Mouse (Mus musculus) lung, postnatal 0 days (tissue): ENCODE data around the gene Filip1l. TPM values are rescaled to one million over a fixed set of nuclear protein-coding genes. Genes with fewer than 3 reads are reported as not detected.

Source experiments
- ATAC-seq: fragments of 200-750 bp; cut with Nextera tagmentation; 2 replicates; pipeline ENCODE4 v1.8.0; 2017; ENCODE audit warnings: moderate library complexity
- DNase-seq: peaks from one replicate; pipeline ENCODE4 v3.0.0-alpha.2; 2016; ENCODE audit warnings: low spot score
- H3K27ac ChIP-seq: fragments of 300-500 bp; sonication (generic); 2 replicates; pipeline ENCODE4 v1.5.1; 2014; ENCODE audit warnings: antibody characterized with exemption, mild to moderate bottlenecking, low read length, mixed read lengths
- H3K27me3 ChIP-seq: fragments of 300-500 bp; sonication (generic); replicated peaks from 2 replicates; pipeline ENCODE4 v1.6.1; 2014; ENCODE audit warnings: low read length, mixed read lengths; ENCODE audit not compliant: insufficient read depth
- H3K36me3 ChIP-seq: fragments of 300-500 bp; sonication (generic); 2 replicates; pipeline ENCODE4 v1.6.1; 2014; ENCODE audit warnings: low read length, mixed read lengths; ENCODE audit not compliant: insufficient read depth
- H3K4me1 ChIP-seq: fragments of 300-500 bp; sonication (generic); 2 replicates; pipeline ENCODE4 v1.6.1; 2014; ENCODE audit warnings: antibody characterized with exemption, low read depth, low read length, mixed read lengths; ENCODE audit not compliant: insufficient read depth
- H3K4me2 ChIP-seq: fragments of 300-500 bp; sonication (generic); replicated peaks from 2 replicates; pipeline ENCODE4 v1.6.1; 2014; ENCODE audit warnings: low read depth, mild to moderate bottlenecking, low read length, moderate library complexity, mixed read lengths
- H3K4me3 ChIP-seq: fragments of 300-500 bp; sonication (generic); 2 replicates; pipeline ENCODE4 v1.5.1; 2014; ENCODE audit warnings: low read depth, low read length
- H3K9ac ChIP-seq: fragments of 300-500 bp; sonication (generic); replicated peaks from 2 replicates; pipeline ENCODE4 v1.6.1; 2014; ENCODE audit warnings: low read depth, mild to moderate bottlenecking
- H3K9me3 ChIP-seq: fragments of 300-500 bp; sonication (generic); 2 replicates; pipeline ENCODE4 v1.6.1; 2016; ENCODE audit warnings: low read length, mixed read lengths
- CTCF ChIP-seq: IDR thresholded peaks from 2 replicates; pipeline ENCODE4 v1.5.1; 2016; ENCODE audit warnings: antibody characterized with exemption, mild to moderate bottlenecking
- EP300 ChIP-seq: IDR thresholded peaks from 2 replicates; pipeline ENCODE4 v1.6.1; 2016; ENCODE audit warnings: antibody characterized with exemption, mild to moderate bottlenecking, control low read depth
- WGBS: fragments of 180-500 bp; shearing (Covaris S2); extraction: QIAGEN DNeasy Blood & Tissue Kit; methylation state at CpG from one replicate; pipeline ENCODE4 v1.1.7; 2014; 5-methylcytosine and 5-hydroxymethylcytosine counted together
- polyA plus RNA-seq: library from polyadenylated mRNA; unstranded; fragments of >200 nt; fragmentation: Nextera tagmentation; extraction: Ambion mirVana; gene quantifications from 2 replicates; pipeline ENCODE4 v1.2.1, GENCODE M21; 2015

Gene Filip1l
- polyA plus RNA-seq, 1 experiment from 2014 or later: 41.6 TPM

GRCm38 (mm10) chr16:57330111-57330510, 22.8 kb upstream of the Filip1l start:
- Histone ChIP-seq H3K36me3 (no peaks in the 10 kb centered on the region), H3K9me3 (no peaks in the 10 kb centered on the region), H3K4me3 (no peak overlapping the region), H3K4me2 (no peak overlapping the region), H3K27ac (no peak overlapping the region), H3K27me3 (no peaks in the 10 kb centered on the region), H3K4me1 (no peaks in the 10 kb centered on the region; the same call in 1 of the 2 replicates), H3K9ac (no peak overlapping the region)
- 59% methylated on average over 2 of the region's 2 CpGs for WGBS
- ATAC-seq: no peak
- peak; percentile 49 for DNase-seq
- TF ChIP-seq CTCF (no peak), EP300 (no peak)

GRCm38 (mm10) chr16:57332301-57332700, 20.6 kb upstream of the Filip1l start:
- Histone ChIP-seq H3K27me3 (no peaks in the 10 kb centered on the region), H3K9me3 (no peaks in the 10 kb centered on the region), H3K27ac (no peak overlapping the region), H3K9ac (no peak overlapping the region), H3K4me2 (no peak overlapping the region), H3K4me3 (no peak overlapping the region), H3K4me1 (no peaks in the 10 kb centered on the region; the same call in 1 of the 2 replicates), H3K36me3 (no peaks in the 10 kb centered on the region)
- ATAC-seq: no peak
- no peak for TF ChIP-seq CTCF
- no peak for TF ChIP-seq EP300
- DNase-seq: no peak
- 65% methylated on average over 7 of the region's 7 CpGs for WGBS

DNA sequence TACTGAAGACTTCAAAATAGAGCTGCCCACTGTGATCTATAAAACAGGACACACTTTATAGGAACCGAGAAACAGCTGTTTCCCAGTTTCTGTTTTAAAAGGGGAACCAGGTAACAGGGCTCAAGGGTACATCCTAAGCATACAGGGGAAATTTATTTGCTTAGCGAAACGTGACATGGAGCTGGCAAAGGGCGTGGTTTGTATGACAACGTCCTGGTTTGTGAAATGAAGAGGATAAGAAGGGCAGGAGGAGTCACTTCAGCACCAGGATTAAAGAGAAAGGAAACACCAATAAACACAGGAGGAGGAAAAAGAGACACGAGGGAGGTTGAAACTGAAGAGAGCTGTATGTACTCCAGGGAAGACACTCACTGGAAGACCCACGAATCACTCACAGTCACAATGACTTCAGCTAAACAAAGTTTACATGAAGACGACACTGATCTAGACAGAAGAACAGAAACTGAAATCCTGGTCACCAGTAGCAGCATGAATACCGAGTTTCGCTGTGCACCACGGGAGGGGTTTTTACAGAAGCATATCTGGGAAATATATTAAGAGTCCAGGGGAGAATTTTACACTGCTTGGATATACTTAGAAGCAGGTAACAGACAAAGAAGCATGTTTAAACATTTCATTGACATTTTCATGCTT, 16.0 kb upstream of the Filip1l start:
- DNase-seq (peak; percentile 56), ATAC-seq (peak; percentile 28; the same call in 1 of the 2 replicates)
- no peak overlapping the region for H3K4me3 ChIP-seq
- no peaks in the 10 kb centered on the region for H3K27me3 ChIP-seq
- no peak overlapping the region for H3K27ac ChIP-seq
- H3K9me3 ChIP-seq: no peaks in the 10 kb centered on the region
- no peaks in the 10 kb centered on the region for H3K36me3 ChIP-seq
- 38% methylated on average over 11 of the region's 11 CpGs for WGBS
- TF ChIP-seq EP300: no peak
- TF ChIP-seq CTCF: no peak
- no peak overlapping the region for H3K9ac ChIP-seq
- H3K4me1 ChIP-seq: peaks cover 4% of the 10 kb centered on the region
- H3K4me2 ChIP-seq: peak overlapping the region; percentile 15; the same call in 1 of the 2 replicates

- Histone ChIP-seq H3K4me3 (no peak overlapping the region), H3K9ac (no peak overlapping the region), H3K27me3 (no peaks in the 10 kb centered on the region), H3K4me1 (peaks cover 4% of the 10 kb centered on the region), H3K36me3 (no peaks in the 10 kb centered on the region), H3K27ac (no peak overlapping the region), H3K4me2 (no peak overlapping the region), H3K9me3 (no peaks in the 10 kb centered on the region)
- DNase-seq: peak; percentile 34
- peak; percentile 68 for ATAC-seq
- TF ChIP-seq EP300 (no peak), CTCF (no peak)
- WGBS: 75% methylated on average over 8 of the region's 8 CpGs
Observed at GRCm38 (mm10) chr16:57339765-57340612, 12.9 kb upstream of the Filip1l start.

DNA sequence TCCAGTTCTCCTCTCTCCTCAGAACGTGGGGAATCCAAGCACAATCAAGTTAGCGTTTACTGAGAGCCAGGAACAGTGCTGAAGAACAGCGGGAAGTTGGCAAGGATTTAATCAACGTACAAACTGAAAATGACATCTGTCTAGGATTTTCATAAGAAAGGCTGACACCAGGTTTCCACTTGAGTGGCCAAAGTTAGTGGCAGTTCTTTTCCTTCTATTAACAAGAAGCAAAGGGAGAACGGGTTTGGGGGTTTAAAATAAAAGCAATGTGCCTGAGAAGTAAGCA, 12.3 kb upstream of the Filip1l start:
- H3K27ac ChIP-seq: no peak overlapping the region
- peak; percentile 47 for DNase-seq
- 33% methylated on average over 5 of the region's 5 CpGs for WGBS

DNA sequence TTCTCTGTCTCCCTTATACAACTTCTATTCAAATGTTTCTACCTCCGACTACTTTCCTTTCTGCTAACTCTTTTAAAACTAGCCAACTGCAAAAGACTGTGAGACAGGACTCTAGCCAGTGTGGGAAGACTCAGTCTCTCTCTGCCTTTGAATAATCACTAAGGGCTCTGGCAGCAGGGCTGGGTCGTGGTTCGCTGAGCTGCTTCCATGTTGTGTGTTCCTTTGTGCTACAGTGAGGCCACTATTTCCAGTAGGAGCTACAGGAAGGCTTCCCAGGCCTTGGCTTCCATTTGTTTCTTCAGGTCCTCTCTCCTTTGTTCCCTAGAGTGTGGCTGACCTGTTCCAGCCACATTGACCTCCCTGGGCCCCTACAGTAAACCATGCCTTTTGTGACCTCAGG, 6.6 kb upstream of the Filip1l start:
- Histone ChIP-seq H3K4me2 (no peak overlapping the region), H3K4me1 (no peaks in the 10 kb centered on the region), H3K9me3 (no peaks in the 10 kb centered on the region), H3K27me3 (no peaks in the 10 kb centered on the region), H3K36me3 (no peaks in the 10 kb centered on the region), H3K4me3 (no peak overlapping the region), H3K9ac (no peak overlapping the region), H3K27ac (no peak overlapping the region)
- 88% methylated on average over 3 of the region's 3 CpGs for WGBS
- ATAC-seq (no peak), DNase-seq (no peak)
- TF ChIP-seq EP300 (no peak), CTCF (no peak)

More for the DNA sequence above, 12.3 kb upstream of the Filip1l start:
- ATAC-seq: no peak
- Histone ChIP-seq H3K27me3 (no peaks in the 10 kb centered on the region), H3K9ac (no peak overlapping the region), H3K4me1 (peaks cover 4% of the 10 kb centered on the region), H3K36me3 (no peaks in the 10 kb centered on the region), H3K4me3 (no peak overlapping the region), H3K9me3 (no peaks in the 10 kb centered on the region), H3K4me2 (no peak overlapping the region)
- TF ChIP-seq CTCF (no peak), EP300 (no peak)
